Mouse (Mus musculus) forebrain, embryonic 14.5 days (tissue): ENCODE measurements around the gene Gm21921. TPM values are rescaled to one million over a fixed set of nuclear protein-coding genes. Genes with fewer than 3 reads are reported as not detected.
"Not testable (repeated sequence)": the region's sequence is repeated elsewhere in the genome, so short reads cannot be mapped to it uniquely, and the experiment has no call there.

Experiments used
- ATAC-seq: fragments of 200-750 bp; cut with Nextera tagmentation; 2 replicates; pipeline ENCODE4 v1.8.0; 2017; ENCODE audit warnings: mild to moderate bottlenecking, moderate library complexity
- DNase-seq: peaks from one replicate; pipeline ENCODE4 v3.0.0-alpha.2; 2015; ENCODE audit warnings: low spot score
- H3K27ac ChIP-seq: fragments of 300-500 bp; sonication (generic); 2 replicates; pipeline ENCODE4 v1.5.1; 2014; ENCODE audit warnings: low read depth, mild to moderate bottlenecking, control low read depth, low read length, moderate library complexity
- H3K27me3 ChIP-seq: fragments of 300-500 bp; sonication (generic); replicated peaks from 2 replicates; pipeline ENCODE4 v1.6.1; 2014; ENCODE audit warnings: low read length, control low read depth, mixed read lengths; ENCODE audit not compliant: control insufficient read depth, insufficient read depth
- H3K36me3 ChIP-seq: fragments of 300-500 bp; sonication (generic); 2 replicates; pipeline ENCODE4 v1.6.1; 2014; ENCODE audit warnings: low read length, control low read depth; ENCODE audit not compliant: control insufficient read depth, insufficient read depth
- H3K4me1 ChIP-seq: fragments of 300-500 bp; sonication (generic); 2 replicates; pipeline ENCODE4 v1.6.1; 2014; ENCODE audit warnings: antibody characterized with exemption, low read length, control low read depth; ENCODE audit not compliant: control insufficient read depth, insufficient read depth
- H3K4me2 ChIP-seq: fragments of 300-500 bp; sonication (generic); 2 replicates; pipeline ENCODE4 v1.6.1; 2014; ENCODE audit warnings: mild to moderate bottlenecking, control low read depth, low read length
- H3K4me3 ChIP-seq: fragments of 300-500 bp; sonication (generic); 2 replicates; pipeline ENCODE4 v1.5.1; 2014; ENCODE audit warnings: low read depth, low read length, control low read depth
- H3K9ac ChIP-seq: fragments of 300-500 bp; sonication (generic); 2 replicates; pipeline ENCODE4 v1.6.1; 2014; ENCODE audit warnings: mild to moderate bottlenecking, low read length, control low read depth, moderate library complexity
- H3K9me3 ChIP-seq: fragments of 300-500 bp; sonication (generic); replicated peaks from 2 replicates; pipeline ENCODE4 v1.6.1; 2016; ENCODE audit warnings: low read length, control low read depth, mixed read lengths; ENCODE audit not compliant: control insufficient read depth
- WGBS: fragments of 180-500 bp; shearing (Covaris S2); extraction: QIAGEN DNeasy Blood & Tissue Kit; methylation state at CpG from one replicate; pipeline ENCODE4 v1.1.7; 2014; 5-methylcytosine and 5-hydroxymethylcytosine counted together
- polyA plus RNA-seq: library from polyadenylated mRNA; unstranded; fragments of >200 nt; fragmentation: Nextera tagmentation; extraction: Ambion mirVana; gene quantifications from 2 replicates; pipeline ENCODE4 v1.2.1, GENCODE M21; 2014

Gm21921 gene
- polyA plus RNA-seq: not detected in 2 replicates

- WGBS: no CpG with 5 or more reads among the region's 2 CpGs
- ATAC-seq, H3K36me3 ChIP-seq, H3K4me2 ChIP-seq, H3K27ac ChIP-seq, H3K9ac ChIP-seq, H3K4me1 ChIP-seq, H3K9me3 ChIP-seq, H3K27me3 ChIP-seq, DNase-seq, H3K4me3 ChIP-seq: not testable (repeated sequence)
These were observed at the start of gene Gm21921 for GRCm38 (mm10) chrY:24796143-24796542. TSS of gene Gm21921 (minus strand) at chrY:24796243.
